Mouse (Mus musculus) gastrocnemius, postnatal 10 days (tissue): ENCODE data around the gene Ypel2. TPM values are rescaled to one million over a fixed set of nuclear protein-coding genes. Genes with fewer than 3 reads are reported as not detected.
A peak's percentile ranks its signal among the peaks of the same experiment; 100 is the strongest.

Source experiments
- DNase-seq: peaks from one replicate; pipeline ENCODE4 v3.0.0; 2021; ENCODE audit warnings: mixed read lengths
- total RNA-seq, 2 experiments: library from RNA; stranded (reverse); gene quantifications; 2 replicates each; pipeline ENCODE4 v1.2.3; 2021

The Ypel2 gene
- total RNA-seq, 2 experiments from 2014 or later: 9.8 to 11.6 TPM

GRCm38 (mm10) chr11:86930636-86931180 lies 62.8 kb downstream of the Ypel2 start:
- no peak for DNase-seq

DNA sequence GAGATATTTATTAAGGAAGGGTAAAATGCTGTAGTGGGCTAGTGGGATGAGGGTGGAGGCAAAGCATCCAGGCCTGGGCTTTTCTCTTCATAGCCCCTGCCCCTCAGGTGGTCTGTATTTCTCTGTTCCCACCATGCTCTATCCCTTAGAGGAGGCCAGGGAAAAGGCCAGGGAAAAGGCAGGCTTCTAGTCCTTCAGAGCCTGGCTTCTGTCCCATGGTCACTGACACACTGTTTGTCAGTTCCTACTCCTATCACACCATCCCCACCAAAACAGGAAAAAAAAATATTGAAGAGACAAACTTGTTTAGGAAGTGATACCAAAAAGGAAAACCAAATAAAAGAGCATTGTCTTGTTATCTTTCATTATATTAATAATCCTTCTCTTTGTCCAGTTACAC lies 63.5 kb downstream of the Ypel2 start:
- DNase-seq: no peak

GRCm38 (mm10) chr11:86929531-86929930 lies 64.0 kb downstream of the Ypel2 start:
- DNase-seq: no peak

DNA sequence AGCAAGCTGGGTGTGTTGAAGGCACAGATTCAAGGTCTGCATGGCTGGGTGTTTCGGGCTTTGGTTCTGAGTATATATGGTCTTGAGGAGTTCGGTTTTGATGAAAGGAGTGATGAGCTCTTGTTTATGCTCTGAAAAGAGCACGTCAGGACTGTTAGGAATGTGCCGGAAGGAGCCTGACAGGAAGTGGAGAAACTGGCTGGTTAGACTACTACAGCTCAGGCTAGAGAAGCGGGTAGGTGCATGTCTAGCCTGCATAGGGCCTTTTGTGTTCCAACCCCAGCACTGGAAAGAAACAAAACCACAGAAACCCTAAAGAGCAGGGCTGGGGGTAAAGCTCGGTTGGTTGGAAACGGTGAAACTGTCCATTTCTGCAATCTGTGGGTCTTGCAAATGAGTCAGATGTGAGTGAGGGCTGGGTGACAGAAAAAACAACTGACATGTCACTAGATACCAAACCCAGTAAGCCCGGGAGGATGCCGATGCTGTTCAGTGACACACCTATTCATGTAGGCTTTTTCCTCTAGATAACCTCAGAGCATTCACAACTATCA lies 68.3 kb downstream of the Ypel2 start:
- DNase-seq: no peak

DNA sequence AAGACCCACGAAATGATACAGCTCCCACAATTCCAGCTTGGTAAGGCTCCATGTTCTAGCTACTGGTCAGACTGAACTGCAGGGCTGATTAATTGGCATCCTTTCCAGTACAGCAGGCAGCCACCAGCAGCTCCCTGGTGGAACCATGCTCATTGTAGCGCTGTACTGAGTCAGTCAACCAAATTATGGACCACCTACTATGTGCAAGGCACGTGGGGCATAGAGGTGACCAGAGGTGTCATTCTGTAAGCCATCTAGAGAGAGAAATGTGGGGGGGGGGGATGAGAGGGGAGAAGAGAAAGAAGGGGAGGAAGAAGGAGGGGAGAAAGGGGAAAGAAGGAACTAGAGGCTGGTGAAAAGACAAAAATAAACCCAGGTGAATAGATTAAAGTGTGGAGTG lies 68.9 kb downstream of the Ypel2 start:
- DNase-seq: no peak

- DNase-seq: no peak
Observed at GRCm38 (mm10) chr11:86923654-86924053, 69.9 kb downstream of the Ypel2 start.

GRCm38 (mm10) chr11:86922029-86922428 lies 71.5 kb downstream of the Ypel2 start:
- no peak for DNase-seq

DNA sequence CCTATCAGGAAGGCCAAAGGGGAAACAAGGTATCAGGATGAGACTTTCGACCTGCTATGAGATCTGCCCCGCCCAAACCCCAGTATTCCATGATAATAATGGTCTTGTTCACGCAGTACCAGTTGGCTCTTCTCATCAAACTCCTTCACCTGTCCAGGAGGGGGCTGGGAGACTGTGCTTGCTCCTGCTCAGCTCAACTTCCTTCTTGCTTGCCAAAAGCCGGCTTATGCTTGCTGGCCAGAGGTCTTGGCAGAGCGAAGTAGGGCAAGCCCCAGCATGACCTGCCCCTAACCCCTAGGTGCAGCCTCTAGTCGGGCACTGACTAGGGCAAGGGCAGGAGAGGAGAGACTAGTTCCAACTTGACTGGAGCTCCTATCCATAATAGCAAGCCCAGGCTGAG lies 72.2 kb downstream of the Ypel2 start:
- no peak for DNase-seq

- DNase-seq: peak; percentile 31
Observed at GRCm38 (mm10) chr11:86920111-86921080, 73.1 kb downstream of the Ypel2 start.

DNA sequence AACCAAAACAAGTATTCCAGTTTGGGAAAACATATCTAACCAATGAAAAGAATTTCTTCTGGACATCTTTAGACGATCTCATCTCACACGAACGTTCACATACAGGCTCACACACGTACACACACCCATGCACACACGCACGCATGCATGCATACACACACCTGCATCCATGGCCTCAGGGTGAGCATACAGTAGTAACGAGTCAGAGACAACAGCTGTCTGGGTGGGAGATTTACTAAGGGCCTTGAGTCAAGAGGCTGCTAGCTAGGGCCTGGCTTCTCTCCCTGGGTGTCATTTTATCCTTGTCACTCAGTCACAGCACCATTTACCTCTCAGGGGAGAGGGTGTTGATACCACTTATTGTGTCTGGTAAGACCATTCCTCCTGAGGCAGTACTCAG lies 74.0 kb downstream of the Ypel2 start:
- DNase-seq: no peak

DNA sequence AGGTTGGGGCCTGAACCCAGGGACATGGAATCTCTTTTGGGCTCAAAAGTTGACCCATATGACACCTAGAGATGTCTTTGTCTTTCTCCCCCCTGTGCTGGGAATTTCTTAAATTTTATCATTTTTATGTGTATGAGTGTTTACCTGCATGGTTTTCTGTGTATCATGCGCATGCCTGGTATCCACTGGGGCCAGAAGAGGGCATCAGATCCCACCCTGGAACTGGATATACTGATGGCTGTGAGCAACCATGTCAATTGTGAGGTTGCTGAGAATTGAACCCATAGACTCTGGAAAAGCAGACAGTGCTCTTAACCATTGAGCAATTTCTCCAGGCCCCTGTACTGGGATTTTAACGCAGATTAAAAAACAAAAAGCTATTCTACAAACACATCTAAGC lies 76.0 kb downstream of the Ypel2 start:
- DNase-seq: no peak

DNA sequence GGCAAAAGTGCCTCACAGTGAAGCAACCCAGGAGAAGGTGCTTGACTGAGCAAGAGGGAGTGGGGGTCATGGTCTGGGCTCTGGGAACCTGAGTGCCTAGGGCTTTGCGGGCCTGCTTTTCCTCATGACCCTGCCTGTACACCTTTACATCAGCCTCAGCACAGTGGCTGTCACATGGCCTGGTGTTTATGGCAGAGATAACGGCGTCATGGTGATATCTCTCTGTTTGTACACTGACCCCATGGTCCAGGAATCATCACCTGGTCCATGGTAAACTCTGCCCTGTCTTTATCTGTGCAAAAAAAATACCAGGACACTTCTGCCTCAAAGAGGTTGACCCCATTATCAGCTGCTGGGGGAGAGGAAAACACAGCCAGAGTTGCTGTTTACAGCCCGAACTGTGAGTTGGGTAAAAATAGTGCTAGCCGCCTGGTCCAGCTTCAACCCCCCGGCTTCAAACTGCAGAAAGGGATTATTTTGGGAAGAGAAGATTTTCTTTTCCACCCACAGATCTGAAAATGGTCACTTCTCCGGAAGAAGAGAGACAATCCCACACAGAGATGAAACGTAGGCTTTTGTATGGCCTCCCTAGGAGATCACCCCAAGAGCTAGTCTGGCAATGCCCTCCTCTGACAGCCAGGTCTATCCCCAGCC lies 76.8 kb downstream of the Ypel2 start:
- no peak for DNase-seq

DNA sequence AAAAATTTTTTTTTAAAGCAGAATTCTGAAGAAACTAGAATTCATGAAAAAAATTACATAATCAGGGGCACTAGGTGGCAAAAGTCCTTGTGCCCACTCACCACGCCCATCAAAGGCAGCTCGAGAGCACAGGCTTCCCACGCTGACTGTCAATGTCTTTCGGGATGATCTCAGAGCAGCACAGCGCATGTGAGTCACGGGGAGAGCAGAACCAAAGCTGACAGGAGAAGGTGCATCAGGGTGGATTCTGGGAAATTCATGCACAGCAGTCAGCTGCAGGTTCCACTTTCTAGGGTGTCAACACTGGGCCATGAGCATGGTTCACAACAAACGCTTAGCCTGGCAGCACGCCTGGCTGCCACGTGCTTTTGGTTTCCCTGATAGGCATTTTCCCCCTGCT lies 79.2 kb downstream of the Ypel2 start:
- DNase-seq: no peak

DNA sequence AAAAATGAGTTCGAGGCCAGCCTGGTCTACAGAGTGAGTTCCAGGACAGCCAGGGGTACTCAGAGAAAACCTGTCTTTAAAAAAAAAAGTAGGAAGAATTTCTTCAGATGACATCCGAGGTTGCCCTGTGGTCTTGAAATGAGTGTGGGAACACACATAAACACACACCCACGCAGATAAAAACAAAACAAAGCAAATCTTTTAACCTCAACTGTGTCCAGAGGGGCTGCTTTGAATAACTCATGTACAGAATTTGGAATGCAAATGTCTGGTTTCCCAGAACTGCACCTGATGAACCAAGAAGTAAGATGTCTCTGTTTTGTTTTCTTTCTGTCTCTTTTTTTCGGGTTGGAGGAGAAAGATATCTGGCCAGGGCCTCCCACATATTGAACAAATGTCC lies 83.3 kb downstream of the Ypel2 start:
- DNase-seq: no peak

- no peak for DNase-seq
Observed at GRCm38 (mm10) chr11:86909028-86909427, 84.5 kb downstream of the Ypel2 start.

- no peak for DNase-seq
Observed at GRCm38 (mm10) chr11:86907889-86908590, 85.5 kb downstream of the Ypel2 start.

- no peak for DNase-seq
Observed at GRCm38 (mm10) chr11:86906767-86907662, 86.5 kb downstream of the Ypel2 start.

GRCm38 (mm10) chr11:86906257-86906656 lies 87.2 kb downstream of the Ypel2 start:
- no peak for DNase-seq

DNA sequence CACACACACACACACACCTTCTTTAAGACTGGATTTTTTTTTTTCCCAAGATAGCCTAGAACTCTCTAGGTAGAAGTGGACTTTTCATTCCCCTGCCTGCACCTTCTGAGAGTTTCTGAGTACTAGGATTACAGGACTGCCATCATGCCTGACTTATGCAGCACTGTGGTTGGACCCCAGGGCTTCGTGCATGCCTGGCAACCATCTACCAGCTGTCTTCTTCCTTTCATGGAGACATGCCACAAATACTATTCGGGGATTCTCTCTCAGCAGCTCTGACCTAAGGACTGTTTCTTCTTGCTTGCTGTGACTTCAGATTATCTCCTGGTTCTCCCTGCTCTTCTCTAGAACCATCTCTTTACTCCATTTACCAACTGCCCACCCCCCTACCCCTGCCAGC lies 88.2 kb downstream of the Ypel2 start:
- DNase-seq: no peak

DNA sequence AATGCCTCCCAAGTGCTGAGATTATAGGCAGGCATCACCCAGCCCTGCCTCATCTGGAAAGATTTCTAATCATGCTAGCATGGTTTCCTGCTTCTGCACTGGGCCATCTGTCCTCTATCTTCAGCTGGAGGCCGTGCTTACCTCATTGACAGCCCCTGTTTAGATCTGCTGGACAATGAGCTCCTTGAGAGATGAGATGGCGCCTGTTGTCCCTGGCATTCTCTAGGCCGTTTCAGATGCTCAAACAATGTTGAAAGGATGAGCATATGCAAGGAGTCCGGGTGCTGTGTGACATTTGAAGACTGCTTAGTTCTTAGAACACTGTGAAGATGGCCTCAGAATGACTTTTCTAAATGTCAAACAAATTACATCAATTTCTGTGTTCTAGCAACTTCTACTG lies 88.8 kb downstream of the Ypel2 start:
- no peak for DNase-seq

- no peak for DNase-seq
Observed at GRCm38 (mm10) chr11:86898367-86898766, 95.1 kb downstream of the Ypel2 start.
